Mouse (Mus musculus): Measurements from ENCODE around the gene Ryr3.

Ryr3 gene

GRCm38 (mm10) chr2:112799351-112799994 lies 417.4 kb downstream of the Ryr3 start:
- DNase-seq (ENCODE audit: low spot score in 2 of 2) = no peak

- no peak for DNase-seq (ENCODE audit: low spot score in 2 of 2)
Observed at GRCm38 (mm10) chr2:112781631-112782030, 435.3 kb downstream of the Ryr3 start.

GRCm38 (mm10) chr2:112774762-112775161 lies 442.1 kb downstream of the Ryr3 start:
- DNase-seq (ENCODE audit: low spot score in 2 of 2) = peak; percentile 25 to 75

- peak in 1 of 2 experiments; percentile 22 for DNase-seq (ENCODE audit: low spot score in 2 of 2)
Observed at GRCm38 (mm10) chr2:112767665-112768064, 449.2 kb downstream of the Ryr3 start.

DNA sequence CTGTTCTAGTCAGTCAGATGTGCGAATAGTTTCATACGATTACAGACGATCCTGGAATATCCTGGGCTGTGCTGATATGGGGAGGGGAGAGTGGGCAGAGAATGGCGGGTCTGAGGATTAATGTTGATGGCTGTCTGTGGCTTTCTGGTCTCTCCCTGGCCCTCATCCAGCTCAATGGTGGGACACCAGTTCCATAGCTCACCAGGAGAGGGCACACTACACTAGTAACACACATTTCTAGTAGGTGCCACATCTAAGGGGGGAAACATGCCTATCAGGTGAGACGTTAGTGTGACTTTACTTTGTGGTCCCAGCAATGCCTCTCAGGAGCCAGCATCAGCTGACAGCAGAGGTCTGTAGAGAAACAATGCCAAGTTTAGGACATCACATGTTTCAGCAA lies 451.9 kb downstream of the Ryr3 start:
- peak in 1 of 2 experiments; percentile 29 for DNase-seq (ENCODE audit: low spot score in 2 of 2)

GRCm38 (mm10) chr2:112764274-112764673 lies 452.6 kb downstream of the Ryr3 start:
- DNase-seq (ENCODE audit: low spot score in 2 of 2) = no peak

DNA sequence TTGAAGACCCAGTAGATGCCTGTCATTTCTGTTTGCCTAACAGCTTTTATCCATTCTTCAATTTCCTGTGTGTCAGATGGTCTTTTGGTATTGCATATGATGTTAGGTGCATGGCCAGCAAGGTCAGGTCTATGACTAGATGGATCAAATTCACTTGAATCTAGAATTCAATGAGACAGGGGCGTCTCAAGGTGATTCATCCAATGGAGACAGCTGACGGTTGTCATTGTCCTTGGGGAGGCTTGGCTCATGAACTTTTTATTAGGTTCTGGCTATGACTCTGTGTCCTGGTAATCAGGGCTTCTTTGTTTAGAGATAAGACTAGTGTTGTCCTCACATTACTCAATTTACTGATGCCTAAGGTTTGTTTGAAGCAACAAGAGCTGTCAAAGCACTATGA lies 454.9 kb downstream of the Ryr3 start:
- no peak for DNase-seq (ENCODE audit: low spot score in 2 of 2)

- no peak for DNase-seq (ENCODE audit: low spot score in 2 of 2)
Observed at GRCm38 (mm10) chr2:112761196-112761913, 455.5 kb downstream of the Ryr3 start.

DNA sequence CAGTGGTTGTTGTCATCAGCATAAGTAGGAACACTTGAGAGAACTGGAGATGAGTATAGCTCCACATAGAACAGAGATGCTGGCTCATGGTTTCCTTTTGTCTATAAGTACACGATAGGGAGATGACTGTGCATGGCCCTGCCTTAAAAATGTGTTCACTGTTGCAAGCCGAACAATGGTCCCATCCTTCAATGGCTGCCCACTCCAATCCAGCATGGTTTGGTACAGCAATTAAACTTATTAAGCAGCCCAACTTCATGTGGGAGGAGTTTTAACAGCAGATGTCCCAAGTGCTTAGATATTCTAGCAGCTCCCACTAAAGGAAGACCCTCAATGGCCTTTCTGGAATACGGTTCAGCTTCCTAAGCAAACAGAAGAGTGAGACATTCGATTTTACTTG lies 456.2 kb downstream of the Ryr3 start:
- DNase-seq (ENCODE audit: low spot score in 2 of 2) = no peak

GRCm38 (mm10) chr2:112759678-112760077 lies 457.2 kb downstream of the Ryr3 start:
- no peak for DNase-seq (ENCODE audit: low spot score in 2 of 2)

DNA sequence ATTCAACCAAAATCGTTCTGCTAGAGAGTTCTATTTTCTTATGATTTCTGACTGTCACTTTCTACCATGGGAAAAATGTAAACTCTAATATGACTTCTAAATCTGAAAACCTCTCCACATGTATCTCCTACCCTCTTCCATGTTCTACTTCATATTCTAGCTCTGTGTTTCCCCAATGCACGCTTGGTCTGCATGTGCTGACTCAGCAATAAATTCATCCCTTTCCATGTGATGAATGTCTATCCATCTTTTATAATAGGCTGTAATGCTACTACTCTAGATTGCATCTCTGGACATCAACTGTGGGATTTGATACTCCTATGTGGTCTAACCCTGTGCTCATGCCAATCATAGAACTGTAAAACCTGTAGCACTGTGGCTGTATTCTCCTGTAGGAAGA lies 458.2 kb downstream of the Ryr3 start:
- no peak for DNase-seq (ENCODE audit: low spot score in 2 of 2)

- no peak for DNase-seq (ENCODE audit: low spot score in 2 of 2)
Observed at GRCm38 (mm10) chr2:112753316-112753715, 463.6 kb downstream of the Ryr3 start.

DNA sequence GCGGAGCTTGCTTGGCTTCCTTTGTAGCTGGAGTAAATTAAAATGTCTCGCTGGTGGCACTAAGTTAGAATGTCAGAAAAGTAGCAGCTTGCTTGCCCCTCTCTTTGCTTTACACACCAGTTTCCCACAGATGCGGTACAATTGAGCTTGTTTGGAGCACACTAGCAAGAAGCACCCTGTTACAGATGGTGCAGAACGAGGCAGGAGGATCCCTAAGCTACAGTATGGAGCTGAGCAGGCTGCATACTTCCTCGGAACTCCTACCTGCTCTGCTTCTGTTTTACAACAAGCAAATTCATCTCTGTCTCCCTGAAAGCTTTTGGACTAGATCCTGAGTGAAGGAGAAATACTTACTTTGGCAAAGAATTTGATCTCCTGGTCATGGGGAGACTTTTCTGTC lies 465.5 kb downstream of the Ryr3 start:
- no peak for DNase-seq (ENCODE audit: low spot score in 2 of 2)

DNA sequence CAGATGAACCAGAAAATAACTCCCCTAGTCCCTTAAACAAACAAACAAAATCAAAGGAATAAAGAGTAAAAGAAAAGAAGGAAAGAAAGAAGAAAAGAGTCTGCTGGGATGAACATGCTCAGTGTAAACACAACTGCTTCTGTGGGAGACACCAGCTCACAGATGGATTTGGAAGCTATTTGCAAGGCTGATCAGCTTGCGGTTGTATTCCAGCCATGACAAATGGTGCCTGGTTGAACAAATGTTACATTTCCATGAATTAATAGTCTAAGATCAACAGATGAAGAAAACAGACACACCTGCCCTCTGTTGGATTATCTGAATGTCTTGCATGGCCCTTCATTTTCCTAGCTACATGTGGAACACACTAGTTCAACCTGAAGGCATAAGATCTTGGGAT lies 468.4 kb downstream of the Ryr3 start:
- DNase-seq (ENCODE audit: low spot score in 2 of 2) = no peak

DNA sequence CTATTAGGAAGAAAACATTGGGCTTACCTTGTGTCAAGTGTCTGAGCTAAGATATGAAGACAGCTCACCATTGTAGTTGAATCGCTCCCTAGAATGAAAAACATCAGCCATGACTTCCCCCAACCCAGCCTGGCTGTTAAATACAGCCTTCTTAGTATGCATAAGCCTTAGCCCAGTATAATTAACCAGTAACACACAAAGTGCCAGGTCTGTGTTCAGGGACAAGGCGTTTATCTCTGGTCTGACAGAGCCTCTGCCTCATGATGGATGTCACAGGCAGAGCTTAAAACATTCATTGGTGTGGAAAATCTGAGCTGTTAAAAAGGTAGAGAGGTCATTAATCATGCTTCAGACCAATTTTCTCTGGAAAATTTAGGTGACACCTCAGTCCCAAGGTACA lies 484.0 kb downstream of the Ryr3 start:
- DNase-seq (ENCODE audit: low spot score in 2 of 2) = no peak

DNA sequence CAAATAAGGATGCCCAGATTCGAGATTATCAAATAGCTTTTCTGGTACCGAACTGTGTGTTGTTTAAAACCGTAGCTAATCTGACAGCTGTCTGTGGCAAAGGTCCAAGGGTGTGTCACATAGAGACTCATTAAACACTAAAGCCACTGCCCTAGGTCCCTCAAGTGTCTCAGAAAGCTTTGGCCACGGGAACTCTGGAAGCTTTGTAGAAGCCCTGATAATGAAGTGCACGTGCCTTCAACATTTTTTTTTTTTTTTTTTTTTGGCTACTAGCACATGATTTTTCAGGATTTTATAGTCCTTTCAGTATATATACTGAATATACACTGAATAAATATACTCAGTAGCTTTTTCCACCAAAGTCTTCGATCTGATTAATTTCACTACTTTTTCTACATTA lies 489.1 kb downstream of the Ryr3 start:
- no peak for DNase-seq (ENCODE audit: low spot score in 2 of 2)

DNA sequence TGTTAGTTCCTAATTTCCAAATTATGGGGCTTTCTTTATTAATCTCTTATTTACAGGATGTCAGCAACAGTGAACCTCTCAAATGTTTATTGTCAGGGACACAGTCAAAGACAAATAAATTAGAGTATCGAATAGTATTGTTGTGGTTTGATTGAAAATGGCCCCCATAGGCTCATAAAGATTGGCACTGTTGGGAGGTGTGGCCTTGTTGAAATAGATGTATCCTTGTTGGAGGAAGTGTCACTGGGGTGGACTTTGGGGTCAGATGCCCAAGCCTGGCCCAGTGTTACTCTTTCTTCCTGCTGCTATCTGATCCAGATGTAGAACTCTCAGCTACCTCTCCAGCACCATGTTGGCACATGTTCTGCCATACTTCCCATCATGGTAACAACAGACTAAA lies 495.7 kb downstream of the Ryr3 start:
- DNase-seq (ENCODE audit: low spot score in 2 of 2) = no peak

DNA sequence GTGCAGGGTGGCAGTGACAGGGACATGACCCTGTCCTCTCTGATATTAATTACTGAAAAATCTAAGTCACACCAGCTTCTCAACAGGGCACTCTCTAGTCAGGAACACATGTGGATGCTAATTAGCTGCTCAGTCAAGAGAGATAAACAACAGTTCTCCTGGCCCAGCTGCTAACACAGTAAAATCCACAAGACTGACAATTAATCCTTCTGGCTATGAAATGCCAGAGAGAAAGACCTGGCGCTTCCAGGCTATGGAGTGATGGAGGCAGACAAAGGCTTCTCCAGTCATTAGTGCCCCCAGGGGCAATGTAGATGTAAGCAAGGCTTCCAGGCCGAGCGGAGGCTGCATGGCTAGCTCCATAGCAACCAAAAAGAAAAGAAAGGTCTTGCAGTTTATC lies 496.2 kb downstream of the Ryr3 start:
- DNase-seq (ENCODE audit: low spot score in 2 of 2) = no peak

GRCm38 (mm10) chr2:112714648-112715047 lies 502.2 kb downstream of the Ryr3 start:
- DNase-seq (ENCODE audit: low spot score in 2 of 2) = no peak

DNA sequence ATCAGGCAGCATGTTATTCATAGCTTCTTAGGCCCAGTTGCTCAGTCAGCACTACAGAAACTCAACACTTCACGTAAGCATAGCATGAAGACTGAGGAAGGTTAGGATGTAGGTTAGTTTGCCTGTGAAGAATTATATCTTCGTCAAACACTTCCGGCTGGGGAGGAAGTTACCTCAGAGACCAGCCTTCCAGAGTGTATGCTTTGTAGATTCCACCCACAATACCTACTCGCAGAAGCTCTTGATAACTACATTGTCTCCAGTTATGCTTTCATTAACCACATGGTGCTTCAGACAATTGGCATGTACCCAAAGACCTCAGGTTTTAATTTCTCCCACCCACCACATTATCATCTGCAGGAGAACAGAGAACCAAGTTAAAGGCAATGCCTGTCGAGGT lies 535.1 kb downstream of the Ryr3 start:
- DNase-seq (ENCODE audit: low spot score in 2 of 2) = no peak

GRCm38 (mm10) chr2:112677246-112677645 lies 539.6 kb downstream of the Ryr3 start:
- DNase-seq (ENCODE audit: low spot score in 2 of 2) = no peak

DNA sequence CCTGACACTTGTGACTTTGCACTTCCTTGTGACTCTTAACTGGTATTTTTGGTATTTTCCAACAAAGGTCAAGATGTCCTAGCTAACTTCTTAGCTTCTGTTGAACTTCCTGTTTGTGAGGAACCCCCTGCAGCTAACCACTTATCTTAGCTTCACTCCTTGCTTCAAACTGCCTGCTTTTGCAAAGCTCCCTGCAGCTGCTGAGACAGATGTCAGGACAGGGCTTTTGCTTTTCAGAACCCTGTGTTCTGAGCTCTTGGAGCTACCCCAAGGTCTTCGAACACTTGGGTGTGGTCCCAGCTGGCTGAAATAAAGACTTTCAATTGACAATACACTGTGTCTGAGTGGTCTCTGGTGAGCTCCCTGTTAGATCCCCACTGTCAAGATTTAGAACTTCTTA lies 540.2 kb downstream of the Ryr3 start:
- no peak for DNase-seq (ENCODE audit: low spot score in 2 of 2)

GRCm38 (mm10) chr2:112676175-112676574 lies 540.7 kb downstream of the Ryr3 start:
- DNase-seq (ENCODE audit: low spot score in 2 of 2) = no peak

DNA sequence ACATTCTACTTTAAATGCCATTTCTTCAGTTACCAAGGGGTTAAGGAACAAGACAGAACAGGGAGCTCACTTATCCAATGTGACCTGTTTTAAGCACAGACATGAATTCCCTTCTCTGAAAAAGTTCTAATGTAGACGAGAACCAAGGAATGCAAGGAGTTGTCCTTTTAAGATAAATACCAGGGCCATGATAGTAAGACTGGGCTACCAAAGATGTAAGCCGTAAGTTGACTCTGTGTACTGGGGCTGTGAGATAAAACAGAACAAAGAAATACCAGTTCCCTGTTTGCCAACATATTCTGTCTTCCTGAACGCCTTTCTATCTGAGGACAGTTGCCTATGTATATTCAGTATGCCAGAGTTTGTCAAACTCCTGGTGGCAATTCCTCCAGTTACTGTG lies 547.4 kb downstream of the Ryr3 start:
- DNase-seq (ENCODE audit: low spot score in 2 of 2) = no peak
